Mouse (Mus musculus): ENCODE results near the gene Slc28a2. TPM values are rescaled to one million over a fixed set of nuclear protein-coding genes. Genes with fewer than 3 reads are reported as not detected.
"Not testable (repeated sequence)": the region's sequence is repeated elsewhere in the genome, so short reads cannot be mapped to it uniquely, and the experiment has no call there.

The Slc28a2 gene
- polyA plus RNA-seq, 1 experiment = 13.3 TPM

GRCm38 (mm10) chr2:122467351-122468013 is 41.2 kb downstream of the Slc28a2 start:
- DNase-seq (ENCODE audit: low read depth) = peak; percentile 20

GRCm38 (mm10) chr2:122469221-122469620 is 42.9 kb downstream of the Slc28a2 start:
- no peak for DNase-seq (ENCODE audit: low read depth)

- no peak for DNase-seq (ENCODE audit: low read depth)
These were observed 50.3 kb downstream of the Slc28a2 start for GRCm38 (mm10) chr2:122476585-122476984.

GRCm38 (mm10) chr2:122483787-122484186 is 57.5 kb downstream of the Slc28a2 start:
- DNase-seq (ENCODE audit: low read depth) = not testable (repeated sequence)

- no peak for DNase-seq (ENCODE audit: low read depth)
These were observed 58.4 kb downstream of the Slc28a2 start, which contains the start of gene Gm14085 for GRCm38 (mm10) chr2:122484641-122485040. TSS of gene Gm14085 (plus strand) at chr2:122484941.

- not testable (repeated sequence) for DNase-seq (ENCODE audit: low read depth)
These were observed 59.4 kb downstream of the Slc28a2 start for GRCm38 (mm10) chr2:122485654-122486053.

- DNase-seq (ENCODE audit: low read depth) = not testable (repeated sequence)
These were observed 59.8 kb downstream of the Slc28a2 start for GRCm38 (mm10) chr2:122486122-122486521.

GRCm38 (mm10) chr2:122486674-122487073 is 60.4 kb downstream of the Slc28a2 start:
- no peak for DNase-seq (ENCODE audit: low read depth)

Other genes with a start within 250 kb of the Slc28a2 start
- gene Patl2, start 240.3 kb upstream of the Slc28a2 start, polyA plus RNA-seq (2012; rRNA removed) = 0.13 and 0.38 TPM in 2 replicates
- not detected in 2 replicates for gene Terb2, start 240.2 kb upstream of the Slc28a2 start, polyA plus RNA-seq (2012; rRNA removed)
- gene Sord, start 191.7 kb upstream of the Slc28a2 start, polyA plus RNA-seq (2012; rRNA removed) = 30.6 and 31.2 TPM in 2 replicates
- gene Duox2, start 128.0 kb upstream of the Slc28a2 start, polyA plus RNA-seq (2012; rRNA removed) = 0.56 and 0.57 TPM in 2 replicates
- gene Duoxa2, start 127.6 kb upstream of the Slc28a2 start, polyA plus RNA-seq (2012; rRNA removed) = 0.30 and 0.32 TPM in 2 replicates
- 2.1 and 7.9 TPM in 2 replicates for gene Duoxa1, start 112.7 kb upstream of the Slc28a2 start, polyA plus RNA-seq (2012; rRNA removed)
- 0.08 and 0.39 TPM in 2 replicates for gene Duox1, start 110.8 kb upstream of the Slc28a2 start, polyA plus RNA-seq (2012; rRNA removed)
- 12.9 and 15.7 TPM in 2 replicates for gene Shf, start 57.3 kb upstream of the Slc28a2 start, polyA plus RNA-seq (2012; rRNA removed)
- 0.03 and 0.62 TPM in 2 replicates for gene Gm14085, start 58.5 kb downstream of the Slc28a2 start, polyA plus RNA-seq (2012; rRNA removed)
- 8.6 and 17.4 TPM in 2 replicates for gene Gatm, start 184.8 kb downstream of the Slc28a2 start, polyA plus RNA-seq (2012; rRNA removed)
- 0.62 and 1.0 TPM in 2 replicates for gene AA467197, start 210.5 kb downstream of the Slc28a2 start, polyA plus RNA-seq (2012; rRNA removed)

Data from gonadal fat pad, adult 2 months (tissue).